Mouse (Mus musculus) spleen, adult 2 months (tissue): Measurements from ENCODE around the gene Lysmd2.

Experiments used
- CTCF ChIP-seq: fragments of 200-500 bp; IDR thresholded peaks from 2 replicates; pipeline ENCODE4 v1.5.1; 2011; ENCODE audit warnings: mild to moderate bottlenecking, inconsistent platforms; ENCODE audit not compliant: insufficient read depth, insufficient read length, insufficient replicate concordance; ENCODE audit errors: extremely low read depth
- POLR2A ChIP-seq: fragments of 200-500 bp; IDR thresholded peaks from 2 replicates; pipeline ENCODE4 v1.6.1; 2011; ENCODE audit warnings: low read depth, low read length, inconsistent platforms

DNA sequence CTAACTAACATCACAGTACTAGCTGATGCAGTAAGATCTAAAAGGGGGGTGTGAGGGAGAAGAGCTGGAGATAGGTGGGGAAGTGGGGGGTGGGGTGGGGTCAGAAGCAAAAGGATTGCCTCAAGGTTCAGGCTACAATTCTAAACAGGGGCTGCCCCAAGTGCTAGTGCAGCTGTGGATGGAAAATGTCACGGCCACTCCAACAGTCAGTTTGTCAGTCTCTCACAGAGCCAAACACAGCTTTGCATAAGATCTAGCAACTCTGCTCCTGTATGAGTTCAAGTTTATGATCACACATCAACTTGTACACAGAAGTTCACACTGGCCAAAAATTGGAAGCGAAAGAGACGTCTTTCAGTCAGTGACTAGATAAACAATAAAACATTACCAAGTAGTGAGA is 4.1 kb upstream of the Lysmd2 start:
- TF ChIP-seq CTCF (no peak), POLR2A (no peak)
